Mouse (Mus musculus): Measurements from ENCODE around the gene Ahrr.

The Ahrr gene

GRCm38 (mm10) chr13:74245214-74245898, 46.8 kb downstream of the Ahrr start:
- peak; percentile 84 for DNase-seq (ENCODE audit: low read depth, low spot score)

GRCm38 (mm10) chr13:74237574-74237973, 54.6 kb downstream of the Ahrr start:
- DNase-seq (ENCODE audit: low read depth, low spot score), result no peak

- no peak for DNase-seq (ENCODE audit: low read depth, low spot score)
Measured at GRCm38 (mm10) chr13:74220659-74221058, 71.5 kb downstream of the Ahrr start.

GRCm38 (mm10) chr13:74218441-74218840, 73.7 kb downstream of the Ahrr start:
- DNase-seq (ENCODE audit: low read depth, low spot score), result no peak

- DNase-seq (ENCODE audit: low read depth, low spot score), result peak; percentile 1
Measured at GRCm38 (mm10) chr13:74208986-74209345, 83.2 kb downstream of the Ahrr start.

- peak; percentile 88 for DNase-seq (ENCODE audit: low read depth, low spot score)
Measured at GRCm38 (mm10) chr13:74208317-74208985, 83.7 kb downstream of the Ahrr start, which contains the start of gene Exoc3. Gene Exoc3 (minus strand): TSS chr13:74208732.

- no peak for DNase-seq (ENCODE audit: low read depth, low spot score)
Measured at GRCm38 (mm10) chr13:74196451-74196850, 95.7 kb downstream of the Ahrr start.

GRCm38 (mm10) chr13:74192613-74193012, 99.5 kb downstream of the Ahrr start:
- DNase-seq (ENCODE audit: low read depth, low spot score), result no peak

- DNase-seq (ENCODE audit: low read depth, low spot score), result no peak
Measured at GRCm38 (mm10) chr13:74183011-74183695, 109.0 kb downstream of the Ahrr start.

- DNase-seq (ENCODE audit: low read depth, low spot score), result no peak
Measured at GRCm38 (mm10) chr13:74172036-74172435, 120.1 kb downstream of the Ahrr start.

- DNase-seq (ENCODE audit: low read depth, low spot score), result no peak
Measured at GRCm38 (mm10) chr13:74169446-74170164, 122.5 kb downstream of the Ahrr start.

- no peak for DNase-seq (ENCODE audit: low read depth, low spot score)
Measured at GRCm38 (mm10) chr13:74167492-74167891, 124.6 kb downstream of the Ahrr start.

GRCm38 (mm10) chr13:74167057-74167413, 125.1 kb downstream of the Ahrr start:
- no peak for DNase-seq (ENCODE audit: low read depth, low spot score)

GRCm38 (mm10) chr13:74166348-74167056, 125.6 kb downstream of the Ahrr start:
- DNase-seq (ENCODE audit: low read depth, low spot score), result no peak
